Mouse (Mus musculus) myocyte (in vitro differentiated cells): ENCODE measurements around the gene Pacsin1. TPM values are rescaled to one million over a fixed set of nuclear protein-coding genes. Genes with fewer than 3 reads are reported as not detected.

ENCODE experiments used
- H3K27me3 ChIP-seq: one replicate; pipeline ENCODE4 v1.6.1; 2011; ENCODE audit not compliant: control insufficient read depth, insufficient read depth, insufficient read length
- H3K36me3 ChIP-seq: one replicate; pipeline ENCODE4 v1.6.1; 2011; ENCODE audit not compliant: control insufficient read depth, insufficient read depth
- H3K4me2 ChIP-seq: one replicate; pipeline ENCODE4 v1.6.1; 2011; ENCODE audit warnings: low read depth, control low read depth
- H3K4me3 ChIP-seq: one replicate; pipeline ENCODE4 v1.5.1; 2011; ENCODE audit warnings: mild to moderate bottlenecking, control low read depth, moderate library complexity
- H3K79me2 ChIP-seq: one replicate; pipeline ENCODE4 v1.6.1; 2011; ENCODE audit not compliant: control insufficient read depth, insufficient read depth
- H3ac ChIP-seq: one replicate; pipeline ENCODE4 v1.6.1; 2011; ENCODE audit not compliant: control insufficient read depth, insufficient read length
- CEBPB ChIP-seq: IDR thresholded peaks from 2 replicates; pipeline ENCODE4 v1.6.1; 2011; ENCODE audit warnings: mild to moderate bottlenecking, moderate library complexity; ENCODE audit not compliant: poor library complexity, insufficient read depth, severe bottlenecking
- E2F4 ChIP-seq: IDR thresholded peaks from one replicate; pipeline ENCODE4 v1.6.1; 2011; ENCODE audit warnings: mild to moderate bottlenecking, control low read depth, moderate library complexity; ENCODE audit not compliant: insufficient read depth
- MAX ChIP-seq: IDR thresholded peaks from one replicate; pipeline ENCODE4 v1.6.1; 2011; ENCODE audit warnings: low read depth, mild to moderate bottlenecking, control low read depth
- MYOD1 ChIP-seq, 3 experiments: IDR thresholded peaks; one replicate each; pipeline ENCODE4 v1.6.1; 2011; ENCODE audit warnings: control low read depth in 2 of 3, low read depth in 2 of 3, mild to moderate bottlenecking in 2 of 3, moderate library complexity in 1 of 3; ENCODE audit not compliant: insufficient read length in 2 of 3, control insufficient read depth in 1 of 3
- MYOG ChIP-seq, 3 experiments: IDR thresholded peaks; one replicate each; pipeline ENCODE4 v1.6.1; 2011; ENCODE audit warnings: control low read depth in 2 of 3, low read depth in 2 of 3, mild to moderate bottlenecking in 2 of 3; ENCODE audit not compliant: insufficient read length in 2 of 3, control insufficient read depth in 1 of 3, insufficient read depth in 1 of 3
- POLR2A ChIP-seq: IDR thresholded peaks from one replicate; pipeline ENCODE4 v1.6.1; 2011; ENCODE audit warnings: low read depth, mild to moderate bottlenecking, control low read depth, moderate library complexity; ENCODE audit not compliant: insufficient read length
- POLR2AphosphoS2 ChIP-seq: IDR thresholded peaks from one replicate; pipeline ENCODE4 v1.6.1; 2011; ENCODE audit warnings: low read depth, control low read depth; ENCODE audit not compliant: insufficient read length
- REST ChIP-seq: IDR thresholded peaks from one replicate; pipeline ENCODE4 v1.6.1; 2011; ENCODE audit warnings: mild to moderate bottlenecking, control low read depth, moderate library complexity; ENCODE audit not compliant: insufficient read depth, insufficient read length
- SRF ChIP-seq: IDR thresholded peaks from one replicate; pipeline ENCODE4 v1.6.1; 2011; ENCODE audit warnings: low read depth; ENCODE audit not compliant: control insufficient read depth, insufficient read length
- TCF12 ChIP-seq: IDR thresholded peaks from one replicate; pipeline ENCODE4 v1.6.1; 2011; ENCODE audit warnings: mild to moderate bottlenecking, control low read depth; ENCODE audit not compliant: poor library complexity, insufficient read depth, severe bottlenecking
- TCF3 ChIP-seq: IDR thresholded peaks from one replicate; pipeline ENCODE4 v1.6.1; 2011; ENCODE audit warnings: low read depth, control low read depth; ENCODE audit not compliant: insufficient read length
- USF1 ChIP-seq: IDR thresholded peaks from one replicate; pipeline ENCODE4 v1.6.1; 2011; ENCODE audit warnings: low read depth, mild to moderate bottlenecking, control low read depth, moderate library complexity
- polyA plus RNA-seq: library from polyadenylated mRNA; unstranded; fragments of >200 nt; fragmentation: generic; extraction: Trizol; gene quantifications from one replicate; pipeline ENCODE4 v1.2.1, GENCODE M21; 2012; ENCODE audit warnings: missing spikeins

Gene Pacsin1
- polyA plus RNA-seq, 1 experiment, result 3.0 TPM

DNA sequence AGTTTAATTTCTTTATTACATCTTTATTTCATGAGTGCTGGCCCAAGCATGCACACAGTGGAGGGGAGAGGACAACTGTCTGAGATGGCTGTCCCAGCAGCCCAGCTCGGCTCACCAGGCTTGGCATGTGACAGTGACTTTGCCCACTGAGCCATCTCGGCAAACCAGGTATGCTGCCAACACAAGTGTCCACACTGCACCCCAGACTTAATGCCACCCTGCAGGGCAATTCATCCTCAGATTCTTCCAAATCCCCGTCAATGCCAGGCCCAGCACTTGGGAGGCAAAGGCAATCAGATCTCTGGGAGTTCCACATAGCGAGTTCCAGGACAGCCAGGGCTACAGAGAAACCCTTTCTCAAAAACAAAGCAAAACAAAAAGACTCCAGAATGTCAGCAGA lies 42.3 kb upstream of the Pacsin1 start:
- Histone ChIP-seq H3K4me2 (no peak overlapping the region), H3K79me2 (peaks cover 100% of the 10 kb centered on the region), H3K36me3 (peaks cover 3% of the 10 kb centered on the region), H3K27me3 (no peaks in the 10 kb centered on the region), H3ac (no peak overlapping the region), H3K4me3 (no peak overlapping the region)
- TF ChIP-seq MYOG (IDR thresholded peaks at IDR 0.05; ENCODE audit: control insufficient read depth in 1 of 3, insufficient read depth in 1 of 3, insufficient read length in 2 of 3, low read depth in 2 of 3) (no peak), E2F4 (no peak), TCF12 (no peak), CEBPB (no peak), MAX (no peak), USF1 (no peak), SRF (no peak), POLR2A (no peak), MYOD1 (IDR thresholded peaks at IDR 0.05; ENCODE audit: control insufficient read depth in 1 of 3, insufficient read length in 2 of 3, low read depth in 2 of 3) (no peak), TCF3 (no peak), REST (no peak), POLR2AphosphoS2 (no peak)

DNA sequence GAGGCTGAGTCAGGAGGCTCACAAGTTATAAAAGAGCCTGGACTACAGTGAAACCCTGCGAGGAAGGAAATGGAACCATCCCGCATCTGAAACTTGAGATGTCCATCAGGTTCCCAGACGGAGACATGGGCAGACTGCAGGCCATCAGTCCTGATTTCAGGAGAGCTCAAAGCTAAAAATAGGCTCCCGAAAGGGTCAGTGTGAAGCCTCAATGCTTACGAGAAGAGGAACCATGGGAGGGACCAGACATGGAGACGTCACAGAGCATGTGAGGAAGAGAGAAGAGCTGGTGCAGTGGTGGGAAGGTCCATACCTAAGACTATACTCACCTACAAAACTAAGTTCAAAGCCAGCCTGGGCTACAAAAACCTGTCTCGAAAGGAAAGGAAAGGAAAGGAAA lies 39.9 kb upstream of the Pacsin1 start:
- TF ChIP-seq REST (no peak), MYOG (IDR thresholded peaks at IDR 0.05; ENCODE audit: control insufficient read depth in 1 of 3, insufficient read depth in 1 of 3, insufficient read length in 2 of 3, low read depth in 2 of 3) (no peak), TCF3 (no peak), POLR2A (no peak), USF1 (no peak), SRF (no peak), TCF12 (no peak), E2F4 (no peak), MAX (no peak), CEBPB (no peak), MYOD1 (IDR thresholded peaks at IDR 0.05; ENCODE audit: control insufficient read depth in 1 of 3, insufficient read length in 2 of 3, low read depth in 2 of 3) (no peak), POLR2AphosphoS2 (no peak)
- Histone ChIP-seq H3K27me3 (no peaks in the 10 kb centered on the region), H3K79me2 (peaks cover 100% of the 10 kb centered on the region), H3K4me2 (no peak overlapping the region), H3K4me3 (no peak overlapping the region), H3K36me3 (peaks cover 3% of the 10 kb centered on the region), H3ac (no peak overlapping the region)

DNA sequence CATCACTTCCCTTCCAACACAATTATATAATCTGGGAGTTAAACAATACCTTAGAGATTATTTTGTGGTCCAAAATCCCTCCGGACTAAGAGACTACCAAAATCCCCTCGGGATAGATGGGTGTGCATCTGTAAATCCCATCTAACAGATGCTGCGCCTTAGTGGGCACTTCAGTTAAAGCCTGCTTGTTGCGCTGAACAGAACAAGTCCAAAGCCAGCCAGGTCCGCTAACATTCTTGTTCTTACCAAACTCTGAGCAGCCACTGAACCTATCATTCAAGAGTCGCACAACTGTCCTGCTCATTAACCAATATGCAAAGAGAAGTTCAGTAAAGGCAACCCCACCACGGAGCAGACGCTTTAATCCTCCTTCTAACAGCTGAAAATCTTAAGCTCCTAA lies 34.1 kb upstream of the Pacsin1 start:
- H3ac ChIP-seq, result no peak overlapping the region
- H3K27me3 ChIP-seq, result no peaks in the 10 kb centered on the region
- peaks cover 65% of the 10 kb centered on the region for H3K79me2 ChIP-seq
- H3K4me3 ChIP-seq, result peak overlapping the region; percentile 71
- H3K4me2 ChIP-seq, result peak overlapping the region; percentile 96
- TF ChIP-seq MYOD1 (IDR thresholded peaks at IDR 0.05; ENCODE audit: control insufficient read depth in 1 of 3, insufficient read length in 2 of 3, low read depth in 2 of 3) (no peak), POLR2AphosphoS2 (no peak), CEBPB (no peak), REST (no peak), E2F4 (no peak), SRF (no peak)
- peaks cover 3% of the 10 kb centered on the region for H3K36me3 ChIP-seq

DNA sequence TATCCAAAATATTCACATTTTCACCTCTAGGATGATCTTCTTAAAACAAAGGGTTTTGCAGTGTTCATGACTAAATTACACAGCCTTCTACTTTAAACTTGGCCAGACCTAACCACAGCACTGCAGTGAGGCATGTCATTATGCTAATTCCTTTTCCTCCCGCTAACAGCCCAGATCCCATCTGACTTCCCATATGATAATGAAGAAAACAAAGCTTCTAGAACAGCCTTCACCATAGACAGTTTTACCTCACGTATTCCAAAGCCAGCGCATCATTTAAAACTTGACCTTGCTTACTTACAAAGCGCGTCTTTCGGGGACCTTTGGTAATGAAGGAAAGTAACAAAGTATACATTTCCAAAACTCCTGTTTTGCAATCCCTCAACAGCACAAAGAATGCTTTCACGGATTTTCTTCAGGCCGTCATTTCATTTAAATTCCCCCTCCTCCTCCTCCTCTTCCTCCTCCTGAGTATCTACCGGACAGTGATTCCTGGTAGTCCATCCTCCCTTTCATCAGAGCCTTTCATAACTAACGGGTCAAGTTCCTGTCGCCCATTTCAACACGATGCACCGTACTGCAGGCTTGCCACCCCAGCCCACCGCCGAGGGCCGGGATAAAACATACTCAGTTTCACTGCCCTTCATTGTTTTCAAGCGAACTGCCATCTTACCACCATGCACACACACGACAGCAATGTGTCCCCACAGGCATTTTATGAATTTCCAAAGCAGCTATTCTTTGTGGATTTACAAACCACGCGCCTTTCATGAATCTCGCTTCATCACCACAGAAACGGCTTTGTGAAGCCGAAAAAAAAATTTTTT lies 33.4 kb upstream of the Pacsin1 start:
- peaks cover 3% of the 10 kb centered on the region for H3K36me3 ChIP-seq
- H3K4me3 ChIP-seq, result peak overlapping the region; percentile 71
- TF ChIP-seq POLR2A (peak; percentile 20), USF1 (no peak)
- H3K27me3 ChIP-seq, result no peaks in the 10 kb centered on the region
- peak overlapping the region; percentile 96 for H3K4me2 ChIP-seq
- H3ac ChIP-seq, result peak overlapping the region; percentile 87
- H3K79me2 ChIP-seq, result peaks cover 57% of the 10 kb centered on the region

DNA sequence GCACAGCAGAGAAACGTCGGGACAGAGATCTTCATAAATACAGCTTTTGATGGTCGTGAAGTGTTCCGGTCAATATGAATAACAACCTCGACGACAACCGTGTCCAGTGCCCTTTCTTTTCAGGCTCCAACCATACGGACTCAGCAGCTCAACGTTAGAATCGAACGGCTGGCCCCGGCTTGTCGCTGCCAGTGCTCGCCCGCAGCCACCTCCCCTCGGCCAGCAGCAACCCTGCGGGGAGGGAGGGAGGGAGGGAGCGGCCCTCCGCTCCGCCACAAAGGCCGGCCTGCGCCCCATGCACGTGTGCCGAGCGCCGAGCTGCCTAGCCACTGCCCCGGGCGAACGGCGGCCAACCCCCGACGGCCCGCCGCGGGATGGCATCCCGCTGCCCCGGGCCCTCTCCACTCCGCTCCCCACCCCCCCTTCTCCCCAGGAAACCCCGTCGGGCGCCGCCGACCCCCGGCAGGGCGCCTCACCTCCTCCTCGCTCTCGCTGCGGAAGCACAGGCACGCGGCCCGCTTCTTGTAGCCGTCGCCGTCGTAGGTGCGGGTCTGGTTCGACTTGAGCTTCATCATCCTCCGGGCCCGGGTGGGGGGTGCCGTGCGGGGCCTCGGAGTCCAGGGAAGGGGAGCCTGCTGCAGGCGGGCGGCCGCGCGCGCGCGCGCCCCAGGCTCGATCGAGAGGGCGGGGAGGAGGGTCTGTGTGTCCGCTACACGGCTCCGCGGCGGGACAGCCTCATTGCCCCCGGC lies 32.5 kb upstream of the Pacsin1 start:
- no peak for TF ChIP-seq POLR2AphosphoS2
- no peak for TF ChIP-seq TCF3
- no peak for TF ChIP-seq MYOG (IDR thresholded peaks at IDR 0.05; ENCODE audit: control insufficient read depth in 1 of 3, insufficient read depth in 1 of 3, insufficient read length in 2 of 3, low read depth in 2 of 3)
- no peak for TF ChIP-seq CEBPB
- TF ChIP-seq USF1, result no peak
- no peak for TF ChIP-seq TCF12
- no peak for TF ChIP-seq MAX
- no peak for TF ChIP-seq REST
- no peak for TF ChIP-seq SRF
- peak; percentile 65 for TF ChIP-seq POLR2A
- TF ChIP-seq MYOD1 (IDR thresholded peaks at IDR 0.05; ENCODE audit: control insufficient read depth in 1 of 3, insufficient read length in 2 of 3, low read depth in 2 of 3), result peak in 1 of 3 experiments; percentile 13
- no peak for TF ChIP-seq E2F4

More for the DNA sequence above, 32.5 kb upstream of the Pacsin1 start:
- peak overlapping the region; percentile 71 for H3K4me3 ChIP-seq
- peak overlapping the region; percentile 87 for H3ac ChIP-seq
- H3K4me2 ChIP-seq, result peak overlapping the region; percentile 96
- H3K36me3 ChIP-seq, result no peaks in the 10 kb centered on the region
- no peaks in the 10 kb centered on the region for H3K27me3 ChIP-seq
- peaks cover 48% of the 10 kb centered on the region for H3K79me2 ChIP-seq
